Mouse (Mus musculus) adrenal gland, postnatal 10 days (tissue): ENCODE measurements around the gene Gpr183. TPM values are rescaled to one million over a fixed set of nuclear protein-coding genes. Genes with fewer than 3 reads are reported as not detected.

Experiments used
- DNase-seq: peaks from one replicate; pipeline ENCODE4 v3.0.0; 2021; ENCODE audit warnings: mixed read lengths
- long read RNA-seq, 2 experiments: library from polyadenylated mRNA; stranded (forward); transcript quantifications; one replicate each; pipeline ENCODE4 v2.0.0; 2021
- total RNA-seq, 2 experiments: library from RNA; stranded (reverse); gene quantifications; 2 replicates each; pipeline ENCODE4 v1.2.3; 2021

The Gpr183 gene
- total RNA-seq: 1 to 10 TPM in 1 of 2 experiments, under 1 TPM in 1; 0.94 to 1.2 TPM
- long read RNA-seq, experiment 1, partial matches to known transcripts: 0 of 2 reads
- long read RNA-seq, experiment 1, other reads (novel, unspliced or antisense): 1 of 2 reads
- long read RNA-seq, experiment 2, partial matches to known transcripts: 0 of 1 reads
- long read RNA-seq, experiment 2, other reads (novel, unspliced or antisense): 0 of 1 reads

DNA sequence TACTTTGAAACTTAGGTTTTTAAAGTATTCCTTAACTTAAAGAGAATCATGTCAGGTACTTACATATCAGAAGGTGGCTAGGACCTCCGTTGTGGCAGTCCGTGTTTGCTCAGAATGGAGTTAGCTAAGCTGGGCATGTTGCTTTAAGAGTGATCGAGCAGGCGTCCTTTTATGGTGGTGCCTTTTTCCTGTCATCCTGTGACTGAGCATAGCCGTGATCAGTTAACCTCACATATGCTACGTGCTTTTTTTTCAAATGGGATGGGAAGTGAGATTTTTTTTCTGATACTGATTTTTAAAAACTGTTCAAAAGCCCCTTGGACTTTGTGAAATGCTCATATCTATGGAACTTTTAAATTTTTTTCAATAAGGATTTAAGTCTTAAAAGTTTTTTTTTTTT is at the start of gene Gpr183:
Gene Gpr183 (minus strand): TSS at position 206 of the 400 bp plus-strand sequence.
- DNase-seq: no peak

DNA sequence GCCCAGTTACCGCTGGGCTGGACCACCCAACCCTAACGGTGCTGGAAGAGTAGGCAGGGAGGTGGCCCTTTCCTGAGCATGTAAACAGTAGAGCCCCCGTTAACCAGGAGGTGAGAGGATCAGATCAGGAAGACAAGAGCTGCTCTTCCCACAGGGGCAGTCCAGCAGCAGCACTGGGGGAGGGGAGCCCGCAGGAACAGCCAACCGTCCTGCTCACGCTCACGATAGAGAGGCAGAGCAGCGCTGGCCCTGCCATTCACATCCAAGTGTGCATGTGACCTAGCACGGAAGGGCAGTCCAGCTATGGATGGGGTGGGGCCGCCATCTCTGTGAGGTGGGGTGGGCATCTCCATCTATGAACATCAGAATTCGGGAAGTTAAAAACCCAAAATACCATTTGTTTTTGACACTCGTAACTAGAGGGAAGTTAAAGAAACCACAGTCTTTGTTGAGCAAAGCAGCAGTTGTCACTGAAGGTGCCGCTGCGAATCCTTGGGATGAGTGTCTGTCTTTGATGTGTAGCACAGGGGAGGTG is 48.5 kb upstream of the Gpr183 start:
- no peak for DNase-seq

DNA sequence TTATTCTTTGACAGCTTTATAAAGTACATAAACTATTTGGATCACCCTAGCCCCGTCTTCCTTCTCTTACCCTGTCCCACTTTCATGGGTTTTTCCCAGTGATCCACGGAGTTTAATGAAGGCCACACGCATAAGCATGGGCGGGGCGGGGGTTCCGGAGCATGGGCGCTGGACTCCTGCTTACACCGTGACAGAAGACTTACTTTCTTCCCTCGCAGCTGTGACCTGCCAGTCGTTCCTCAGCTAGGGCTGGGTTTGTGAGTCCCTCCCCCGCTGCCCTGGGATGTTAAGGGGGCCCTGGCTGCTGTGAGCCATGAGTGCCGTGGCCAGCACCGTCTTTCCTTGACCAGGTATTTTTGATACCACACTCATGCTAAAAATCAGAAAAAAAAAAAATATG is 47.8 kb upstream of the Gpr183 start:
- no peak for DNase-seq

GRCm38 (mm10) chr14:122012193-122012592 is 47.2 kb upstream of the Gpr183 start:
- DNase-seq: no peak

GRCm38 (mm10) chr14:122011768-122012167 is 46.8 kb upstream of the Gpr183 start:
- no peak for DNase-seq

DNA sequence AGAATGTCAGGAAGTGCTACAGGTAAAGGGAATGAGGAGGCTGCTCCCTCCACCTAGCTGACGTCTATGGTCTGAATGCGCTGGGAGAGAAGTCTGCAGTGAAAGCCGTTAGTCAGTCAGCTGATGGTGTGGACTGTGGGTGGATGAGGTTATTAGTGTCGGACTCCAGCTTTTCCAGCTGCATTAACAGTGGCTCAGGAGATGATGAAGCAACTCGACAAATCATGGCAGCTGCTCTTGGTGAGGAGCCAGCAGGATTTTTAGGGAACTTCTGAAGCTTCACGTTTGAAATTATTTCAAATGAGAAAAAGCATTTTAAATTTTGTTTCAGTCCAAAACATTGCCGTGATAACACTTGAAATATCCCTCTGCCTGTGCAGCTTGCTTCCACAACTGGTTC is 45.3 kb upstream of the Gpr183 start:
- no peak for DNase-seq

GRCm38 (mm10) chr14:122009502-122009901 is 44.5 kb upstream of the Gpr183 start:
- no peak for DNase-seq

- DNase-seq: no peak
These were observed 43.3 kb upstream of the Gpr183 start for GRCm38 (mm10) chr14:122008261-122008660.

- DNase-seq: no peak
These were observed 38.8 kb upstream of the Gpr183 start for GRCm38 (mm10) chr14:122003812-122004211.

- no peak for DNase-seq
These were observed 37.2 kb upstream of the Gpr183 start for GRCm38 (mm10) chr14:122002224-122002623.

DNA sequence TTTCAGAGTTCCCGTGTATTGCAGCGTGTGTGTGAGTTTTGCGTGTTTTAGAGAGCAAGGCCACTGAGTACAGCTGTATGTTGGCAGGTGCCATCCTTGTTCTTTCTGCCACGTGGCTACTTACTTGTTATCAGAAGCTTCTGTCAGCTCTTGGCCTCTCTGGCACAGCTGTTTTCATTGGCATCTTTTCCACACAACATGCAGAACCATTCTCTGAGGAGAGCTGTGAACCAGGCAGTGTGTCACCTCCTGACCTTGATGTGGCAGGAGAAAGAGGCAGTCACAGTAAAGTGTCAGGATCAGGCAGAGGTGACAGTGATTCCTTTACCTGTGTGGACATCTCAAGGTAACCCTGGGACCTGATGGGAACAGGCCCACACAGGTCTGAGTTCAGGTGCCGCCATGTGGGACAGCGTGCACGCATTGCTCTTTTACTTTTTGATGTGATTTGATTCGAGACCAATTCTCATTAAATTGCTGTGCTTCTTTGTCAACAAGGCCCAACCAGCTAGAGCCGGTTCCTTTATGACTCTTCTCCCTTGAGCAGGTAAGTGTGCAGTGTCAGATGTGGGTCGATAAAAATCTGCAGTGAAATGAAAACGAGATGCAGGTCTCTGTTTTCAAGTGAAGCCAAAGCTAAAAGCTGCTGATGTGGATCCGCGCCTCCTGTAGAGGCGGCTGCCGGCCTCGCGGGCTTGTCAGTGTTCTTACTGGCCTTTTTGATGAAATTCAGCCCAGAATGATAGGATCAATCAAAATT is 35.5 kb upstream of the Gpr183 start:
- no peak for DNase-seq

GRCm38 (mm10) chr14:121999455-121999854 is 34.5 kb upstream of the Gpr183 start:
- no peak for DNase-seq

GRCm38 (mm10) chr14:121996786-121997185 is 31.8 kb upstream of the Gpr183 start:
- peak; percentile 73 for DNase-seq

DNA sequence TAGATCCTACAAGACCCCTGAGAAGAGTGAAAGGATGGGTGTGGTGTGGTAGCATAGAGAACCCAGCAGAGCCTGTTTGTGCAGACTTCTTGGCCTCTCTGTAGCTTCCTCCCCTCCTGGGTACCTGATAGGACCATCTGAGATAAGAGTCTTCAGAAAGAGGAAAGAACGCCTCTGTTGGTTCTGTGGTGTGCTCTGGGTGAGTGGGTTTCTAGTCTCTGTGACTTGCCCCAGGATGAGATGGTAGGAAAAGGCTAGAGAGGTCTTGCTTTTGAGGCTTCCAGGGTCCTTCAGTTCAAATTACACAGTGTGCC is 30.5 kb upstream of the Gpr183 start:
- DNase-seq: no peak

DNA sequence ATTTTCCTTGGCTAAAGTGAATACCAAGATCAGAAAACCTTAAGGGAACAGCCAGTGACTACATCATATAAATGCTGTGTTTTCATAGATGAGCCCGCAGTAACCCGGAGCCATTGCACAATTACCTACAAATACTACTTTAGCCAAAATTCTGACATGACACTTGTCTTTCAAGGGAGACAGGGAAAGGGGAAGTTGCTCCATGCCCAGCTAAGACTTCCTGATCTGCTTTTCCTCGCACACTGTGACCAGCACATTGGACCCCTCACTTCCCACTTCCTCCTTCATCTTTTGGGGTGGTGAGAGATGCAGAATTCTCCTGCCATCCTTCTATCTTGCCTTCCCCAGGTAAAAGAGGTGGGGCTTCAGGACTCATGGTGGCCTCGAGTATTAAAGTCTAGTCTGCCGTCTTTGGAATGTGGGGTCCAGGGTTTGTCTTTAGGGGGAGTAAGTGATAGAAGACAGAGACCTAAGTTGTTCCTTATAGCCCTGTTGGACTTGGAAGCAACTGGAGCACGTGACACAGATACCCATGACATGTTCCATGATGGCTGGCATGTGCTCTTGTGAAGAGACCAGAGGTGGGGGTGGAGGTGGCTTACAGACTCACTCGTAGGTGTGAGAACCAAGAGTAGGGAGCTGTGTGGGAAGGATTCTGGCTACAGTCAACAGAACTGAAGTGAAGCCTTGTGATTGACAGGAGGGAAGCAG is 30.0 kb upstream of the Gpr183 start:
- no peak for DNase-seq

DNA sequence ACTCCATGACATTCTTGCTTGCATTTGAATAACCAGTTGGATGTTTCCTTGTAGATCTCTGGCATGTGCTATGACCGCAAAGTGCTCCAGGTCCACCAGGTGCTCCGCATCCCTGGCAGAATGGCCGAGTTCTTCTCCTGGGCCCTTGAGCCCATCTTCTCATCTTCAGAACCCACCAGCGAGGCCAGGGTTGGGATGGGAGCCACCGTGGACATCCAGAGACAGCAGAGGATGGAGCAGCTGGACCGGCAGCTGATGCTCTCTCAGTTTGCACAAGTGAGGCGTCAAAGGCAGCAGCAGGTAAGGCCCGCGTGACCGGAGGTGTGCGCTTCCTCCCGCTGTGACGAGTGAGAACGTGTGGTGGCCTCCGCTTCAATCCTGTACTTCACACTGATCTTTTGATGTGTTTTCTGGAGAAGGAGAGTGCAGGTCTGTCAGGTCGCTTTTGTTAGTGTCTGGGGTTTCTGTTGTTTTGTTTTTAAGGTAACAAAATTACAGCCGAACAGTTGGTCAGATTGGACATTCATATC is 29.2 kb upstream of the Gpr183 start:
- no peak for DNase-seq

DNA sequence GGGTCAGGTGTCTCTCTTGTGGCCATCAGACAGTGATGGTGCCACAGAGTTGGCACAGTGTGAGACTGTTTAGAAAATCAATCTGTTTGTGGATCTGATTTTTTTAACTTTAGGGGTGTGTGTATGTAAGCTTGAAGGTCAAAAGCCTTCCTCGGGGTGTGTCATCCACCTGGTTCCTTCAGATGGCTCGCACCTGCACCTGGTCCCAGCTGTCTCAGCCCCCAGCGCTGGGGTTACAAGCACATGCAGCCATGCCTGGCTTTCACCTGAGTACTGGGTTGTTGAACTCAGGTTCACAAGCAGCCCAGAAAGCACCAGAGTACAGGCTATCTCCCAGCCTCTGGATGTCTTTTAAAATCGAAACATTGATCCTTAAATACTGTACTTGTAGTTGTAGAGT is 28.6 kb upstream of the Gpr183 start:
- no peak for DNase-seq

- DNase-seq: no peak
These were observed 27.6 kb upstream of the Gpr183 start for GRCm38 (mm10) chr14:121992395-121993280.

- no peak for DNase-seq
These were observed 26.9 kb upstream of the Gpr183 start for GRCm38 (mm10) chr14:121991921-121992320.

DNA sequence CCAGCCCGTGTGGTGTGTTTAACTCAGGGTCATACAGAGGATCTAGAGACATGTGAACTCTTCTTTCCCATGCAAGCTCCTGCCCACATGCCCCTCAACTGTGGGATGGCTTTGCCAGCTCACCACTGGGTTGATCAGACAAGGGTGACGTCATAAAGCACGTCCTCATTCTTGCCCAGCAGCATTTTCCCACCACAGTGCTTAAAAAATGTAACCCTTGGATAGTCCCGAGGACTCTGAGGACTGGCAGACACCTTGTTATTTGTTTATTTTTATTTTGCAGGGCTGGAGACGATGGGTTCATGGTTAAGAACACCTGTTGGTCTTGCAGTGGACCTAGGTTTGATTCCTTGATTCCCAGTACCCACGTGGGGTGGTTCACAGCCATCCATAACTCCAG is 25.9 kb upstream of the Gpr183 start:
- no peak for DNase-seq

- DNase-seq: no peak
These were observed 24.9 kb upstream of the Gpr183 start for GRCm38 (mm10) chr14:121989869-121990268.

GRCm38 (mm10) chr14:121989331-121989730 is 24.3 kb upstream of the Gpr183 start:
- no peak for DNase-seq
